Comparison of ENCODE assay signal across 15 mouse cellular contexts in genomic region chr2:102864036-102864435, GRCm38 (mm10).
"Had no signal": no experiment of that assay in that cellular context is flagged by ENCODE, and none has a peak within 500 bp of the region (broad histone marks: within the 10 kb centered on the region; RNA-seq: fewer than 3 reads in every experiment).

No protein-coding gene starts in this region.

- H3K36me3 ChIP-seq: midbrain, embryonic 10.5 days; midbrain, embryonic 13.5 days had no signal

- H3K27ac ChIP-seq: layer of hippocampus, adult 2 months; liver, embryonic 13.5 days; macrophage; midbrain, embryonic 10.5 days; midbrain, embryonic 13.5 days had no signal

- H3K9ac ChIP-seq: liver, embryonic 13.5 days; lung, embryonic 14.5 days; midbrain, embryonic 13.5 days had no signal

- DNase-seq: kidney, adult 9 months; kidney, postnatal 14 days; kidney, postnatal 4 days; layer of hippocampus, adult 9-11 months; liver, embryonic 13.5 days; lung, embryonic 14.5 days; thymus, adult 18-20 months; thymus, postnatal 36 days had no signal

- H3K27me3 ChIP-seq: liver, embryonic 13.5 days; megakaryocyte, embryonic 14.5 days; midbrain, embryonic 13.5 days had no signal

- H3K9me3 ChIP-seq: liver, embryonic 13.5 days; megakaryocyte, embryonic 14.5 days; midbrain, embryonic 10.5 days; midbrain, embryonic 13.5 days had no signal

- H3K4me3 ChIP-seq: layer of hippocampus, adult 2 months; liver, embryonic 13.5 days; midbrain, embryonic 10.5 days; midbrain, embryonic 13.5 days had no signal

- ATAC-seq: lung, postnatal 0 days; midbrain, embryonic 13.5 days; midbrain, embryonic 16.5 days had no signal

- H3K4me2 ChIP-seq: liver, embryonic 13.5 days; lung, embryonic 14.5 days; midbrain, embryonic 13.5 days had no signal
